Mouse (Mus musculus): ENCODE measurements around the gene Gm20914.
"Not testable (repeated sequence)": the region's sequence is repeated elsewhere in the genome, so short reads cannot be mapped to it uniquely, and the experiment has no call there.

Gm20914 gene

DNA sequence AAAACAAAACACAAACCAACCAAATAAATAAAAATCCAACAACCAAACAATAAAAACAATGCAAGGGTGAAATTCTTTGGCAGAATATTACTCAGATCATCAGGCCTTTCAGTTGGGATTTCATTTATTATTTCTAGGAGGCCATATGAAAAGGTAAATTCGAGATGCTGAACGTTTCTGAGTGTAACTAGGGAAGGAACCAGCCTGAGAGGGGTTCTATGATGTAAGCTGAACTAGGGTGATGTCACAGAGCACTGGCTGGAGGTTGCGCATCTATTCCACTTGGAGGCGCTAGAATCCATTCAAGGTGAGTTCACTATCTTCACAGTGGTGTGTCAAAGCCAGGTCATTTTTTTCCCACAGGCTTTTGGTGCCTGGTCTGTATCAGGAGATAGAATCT is at the start of gene Gm20914:
Gene Gm20914, plus strand, starts transcription at position 301 of the 400 bp plus-strand sequence.
- DNase-seq (ENCODE audit: low read depth): not testable (repeated sequence)
